Mouse (Mus musculus) right cerebral cortex, postnatal 4 days (tissue): ENCODE measurements around the gene Eogt.

Source experiments
- DNase-seq: peaks from one replicate; pipeline ENCODE4 v3.0.0-alpha.2; 2022

Gene Eogt

DNA sequence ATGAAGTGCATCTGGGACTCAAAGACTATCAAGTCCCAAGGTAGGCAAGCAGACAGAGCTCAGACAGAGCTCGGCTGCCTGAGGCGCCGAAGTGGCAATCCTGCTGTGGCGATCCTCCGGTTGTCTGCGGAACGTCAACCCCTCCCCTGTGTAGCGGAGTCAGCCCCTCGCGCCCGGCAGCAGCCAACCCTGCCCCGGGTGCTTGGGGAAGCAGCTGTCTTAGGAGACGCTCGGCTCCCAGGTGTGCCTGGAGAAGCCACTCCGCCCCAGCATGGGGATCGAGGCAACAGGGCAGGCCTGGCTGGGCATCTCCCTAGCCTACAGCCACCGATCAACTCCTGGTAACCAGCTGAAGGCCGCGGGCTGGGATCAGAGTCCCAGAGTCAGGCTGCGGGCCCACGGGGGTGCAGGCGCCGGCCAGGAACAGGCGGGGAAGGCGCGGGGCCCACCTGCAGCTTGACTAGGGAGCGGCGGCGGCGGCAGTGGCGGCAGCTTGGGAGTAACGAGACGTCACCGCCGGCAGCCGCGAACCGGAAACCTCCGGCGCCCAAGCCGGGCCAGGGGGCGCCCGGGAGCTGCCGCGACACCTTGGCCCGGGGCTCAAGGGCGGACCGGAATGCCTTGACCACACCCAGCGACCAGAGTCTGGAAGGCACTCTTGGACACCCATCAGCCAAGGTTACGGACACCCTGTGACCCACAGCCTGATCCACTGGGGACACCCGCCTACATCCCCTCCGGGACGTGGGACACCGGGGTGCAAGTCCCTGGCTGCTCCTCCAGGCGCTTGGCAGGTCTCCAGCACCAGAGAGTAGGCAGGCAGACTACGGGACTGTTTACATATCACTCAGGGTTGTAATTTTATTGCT, at the start of gene Eogt:
TSS of gene Eogt (minus strand) at position 800 of the 869 bp plus-strand sequence.
- DNase-seq = peak; percentile 71

DNA sequence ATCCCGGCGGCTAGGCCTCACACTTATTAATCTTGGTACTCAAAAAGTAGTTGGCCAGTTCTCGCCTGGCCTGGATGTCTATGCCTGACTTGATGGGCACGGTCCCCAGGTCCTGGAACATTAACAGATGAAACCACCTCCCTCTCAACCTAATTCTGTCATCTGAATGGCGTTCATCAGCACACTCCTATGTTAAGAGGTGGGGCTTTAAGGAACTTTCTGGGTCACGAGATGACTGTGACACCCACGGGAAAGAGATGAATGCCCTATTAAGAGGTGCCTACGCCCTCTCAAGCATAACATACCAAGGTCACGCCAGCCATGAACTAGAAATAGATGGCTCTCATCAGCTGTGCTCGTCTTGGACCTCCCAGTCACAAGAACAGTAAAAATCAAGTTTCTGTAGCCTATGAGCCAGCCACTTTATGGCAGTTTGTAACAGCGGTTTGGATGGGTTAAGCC, 30.4 kb upstream of the Eogt start:
- no peak for DNase-seq

DNA sequence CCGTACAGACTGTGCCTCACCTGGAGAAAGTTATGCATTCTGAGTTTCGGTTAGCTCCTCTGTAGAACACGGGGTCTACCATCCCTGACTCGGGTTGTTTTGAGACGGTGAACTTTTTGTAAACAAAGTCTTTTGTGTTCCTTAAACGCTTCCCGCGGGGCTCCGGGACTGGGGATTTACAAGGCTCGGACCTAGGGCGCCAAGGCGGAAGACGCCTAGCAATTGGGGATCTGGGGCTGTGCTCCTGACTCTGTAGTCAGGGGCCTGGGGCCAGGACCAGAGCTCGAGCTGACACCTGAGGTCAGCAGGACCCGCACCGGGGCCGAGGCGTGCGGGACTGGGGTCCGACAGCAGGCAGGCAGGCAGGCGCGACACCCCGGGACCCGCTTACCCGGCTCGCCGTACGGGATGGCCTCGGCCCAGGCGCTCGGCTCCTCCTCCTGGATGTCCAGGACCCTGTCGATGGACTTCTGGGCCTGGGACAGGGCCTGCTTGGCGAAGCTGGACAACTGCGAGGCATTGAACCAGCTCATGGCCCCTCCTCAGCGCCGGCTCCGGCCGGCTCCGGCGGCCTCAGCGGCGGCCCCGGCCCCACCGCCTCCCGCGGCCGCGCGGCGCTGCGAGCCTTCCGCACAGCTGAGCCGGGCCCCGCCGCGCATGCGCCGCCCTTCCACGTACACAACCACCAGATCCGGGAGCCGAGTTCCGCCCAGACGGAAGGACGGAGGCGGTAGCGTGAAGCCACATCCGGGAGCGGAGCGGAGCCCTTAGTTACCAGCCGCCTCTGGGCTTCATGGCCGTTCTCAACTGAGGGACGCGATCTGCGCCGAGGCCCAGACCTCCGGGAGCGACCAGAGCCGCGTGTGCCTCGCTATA, 29.7 kb upstream of the Eogt start, which contains the start of gene Tmf1:
TSS of gene Tmf1 (minus strand) at position 632 of the 876 bp plus-strand sequence.
- DNase-seq = peak; percentile 96

DNA sequence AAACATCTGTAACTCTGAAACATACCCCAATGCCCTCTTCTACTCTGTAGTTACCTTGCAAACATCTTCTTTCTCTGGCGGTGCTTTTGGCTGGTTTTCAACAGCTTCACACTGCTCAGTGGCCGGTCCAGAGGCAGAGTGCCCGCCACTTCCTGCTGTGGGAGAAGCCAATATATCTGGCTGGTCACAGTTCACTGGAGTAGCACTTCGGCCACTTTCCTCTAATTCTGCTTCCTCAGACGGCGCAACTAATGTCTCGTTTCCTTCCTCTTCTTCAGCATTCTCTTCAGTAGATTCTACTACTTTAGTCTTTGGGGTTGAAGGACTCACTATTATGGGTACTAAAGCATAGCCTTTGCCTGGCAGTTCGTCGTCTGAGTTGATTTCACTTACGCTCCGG, 26.7 kb upstream of the Eogt start:
- no peak for DNase-seq

DNA sequence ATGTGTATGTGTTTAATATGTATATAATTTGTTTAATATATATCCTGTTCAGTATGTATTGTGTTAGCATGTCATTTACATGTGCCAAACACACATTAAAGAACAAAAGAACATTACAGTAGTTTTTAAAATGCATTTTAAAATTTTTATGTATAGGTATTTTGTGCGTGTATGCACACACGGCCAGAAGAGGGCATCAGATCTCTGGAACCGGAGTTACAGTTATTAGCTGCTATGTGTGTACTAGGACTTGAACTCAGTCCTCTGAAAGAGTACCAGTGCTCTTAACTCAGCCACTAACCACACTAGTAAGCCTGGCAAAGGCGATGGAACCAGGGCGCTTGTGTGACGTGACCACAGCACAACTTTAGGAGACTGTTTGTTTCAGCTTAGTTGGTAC, 1.2 kb upstream of the Eogt start:
- DNase-seq = no peak

DNA sequence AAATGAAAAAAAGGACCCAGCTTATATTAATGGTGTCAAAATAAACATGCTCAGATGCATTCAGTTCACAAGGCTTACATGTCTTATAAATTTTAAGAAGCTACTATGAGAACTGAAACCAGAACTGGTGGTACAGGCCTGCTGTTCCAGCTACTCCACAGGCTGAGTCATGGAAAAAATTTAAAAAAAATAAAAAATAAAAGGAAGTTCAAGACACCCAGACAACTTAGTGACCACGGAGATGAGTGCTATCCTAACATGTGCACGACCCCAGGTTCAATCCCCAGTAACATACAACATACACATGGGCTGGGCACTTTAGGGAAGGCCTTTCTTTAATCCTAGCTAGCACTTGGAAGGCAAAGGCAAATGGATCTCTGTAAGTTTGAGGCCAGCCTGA, 739 bp upstream of the Eogt start:
- DNase-seq = no peak

DNA sequence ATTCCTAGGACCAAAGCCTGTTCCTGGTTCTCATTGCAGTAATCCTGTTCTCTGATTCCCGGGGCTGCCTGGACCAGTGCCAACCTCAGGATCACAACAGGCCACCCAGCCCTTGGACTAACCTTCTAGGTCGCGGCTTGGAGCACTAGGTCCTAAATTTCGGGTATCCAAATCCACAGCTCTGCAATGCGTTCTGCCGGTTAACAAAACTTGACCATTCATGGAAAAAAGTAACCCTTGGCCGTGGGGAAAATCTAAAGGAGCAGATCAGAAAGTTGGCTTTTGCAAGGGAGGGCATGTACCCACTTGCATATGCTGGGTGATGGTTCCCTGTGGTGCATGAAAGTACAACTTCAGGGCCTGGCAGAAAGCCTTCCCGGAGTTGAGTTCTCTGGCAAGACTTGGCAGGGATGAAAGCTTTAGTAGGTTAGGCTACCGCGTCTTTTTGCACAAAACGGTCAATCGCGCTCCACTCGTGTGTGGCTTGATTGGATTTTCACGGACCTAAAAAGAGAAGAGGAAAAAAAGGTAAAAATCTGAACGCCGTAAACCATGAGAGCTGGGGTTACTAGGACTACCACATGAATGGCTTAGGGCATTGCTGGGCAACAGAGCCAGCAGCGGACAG, 1.1 kb downstream of the Eogt start:
- peak; percentile 66 for DNase-seq

DNA sequence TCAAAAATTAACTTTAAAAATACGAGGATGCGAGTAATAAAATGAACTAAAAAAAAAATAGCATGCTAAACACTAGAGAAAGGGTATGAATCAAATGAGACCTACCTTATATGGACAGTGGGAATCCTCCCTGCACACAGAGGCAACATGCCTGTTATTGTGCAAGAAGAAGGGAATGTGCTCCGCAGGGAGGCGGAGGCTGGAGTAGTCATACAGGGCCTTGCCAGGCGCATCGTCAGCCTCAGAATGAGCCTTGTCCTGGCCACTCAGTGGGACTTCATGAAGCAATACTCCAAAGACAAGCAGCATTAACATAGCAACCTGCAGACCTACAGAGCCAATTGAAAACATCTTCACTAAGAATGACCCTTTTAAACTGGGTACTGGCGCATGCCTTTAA, 3.8 kb downstream of the Eogt start:
- no peak for DNase-seq

DNA sequence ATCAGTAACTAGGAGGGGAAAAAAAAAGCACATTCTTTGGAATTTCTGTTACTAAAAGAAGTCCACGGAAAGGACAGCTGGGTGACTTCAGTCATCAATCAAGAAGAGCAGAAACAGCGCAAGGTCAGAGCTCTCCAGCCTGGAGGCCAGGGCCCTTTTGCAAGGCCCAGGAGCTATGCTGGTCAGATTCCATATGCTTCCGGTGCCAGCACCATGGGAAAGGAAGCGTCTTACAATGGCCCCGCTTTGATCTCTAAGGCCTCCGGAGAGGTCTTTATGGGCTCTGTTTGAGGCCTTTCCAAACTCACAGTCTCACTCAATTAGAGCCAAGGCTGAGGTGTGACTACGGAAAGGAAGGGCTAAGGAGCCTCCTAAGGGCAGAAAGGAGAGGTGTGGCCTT, 4.6 kb downstream of the Eogt start:
- no peak for DNase-seq

DNA sequence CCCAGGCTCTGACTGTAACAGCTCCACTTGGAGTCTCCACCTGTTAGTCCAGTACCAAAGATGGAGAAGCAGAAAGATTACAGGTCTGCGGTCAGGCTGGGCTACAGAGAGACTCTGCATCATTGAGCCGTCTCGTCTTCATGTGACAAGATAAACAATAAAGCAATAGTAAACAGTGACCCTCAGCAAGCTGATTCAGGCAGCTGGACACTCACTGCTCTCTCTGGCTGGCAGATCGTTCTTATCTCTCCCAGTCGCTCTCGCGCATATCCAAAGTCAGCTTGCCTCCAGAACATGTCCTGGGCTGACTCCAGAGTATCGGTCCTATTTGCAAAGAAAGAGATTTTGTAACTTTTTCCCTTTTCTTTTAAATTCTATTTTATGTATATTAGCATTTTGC, 6.4 kb downstream of the Eogt start:
- DNase-seq = no peak

DNA sequence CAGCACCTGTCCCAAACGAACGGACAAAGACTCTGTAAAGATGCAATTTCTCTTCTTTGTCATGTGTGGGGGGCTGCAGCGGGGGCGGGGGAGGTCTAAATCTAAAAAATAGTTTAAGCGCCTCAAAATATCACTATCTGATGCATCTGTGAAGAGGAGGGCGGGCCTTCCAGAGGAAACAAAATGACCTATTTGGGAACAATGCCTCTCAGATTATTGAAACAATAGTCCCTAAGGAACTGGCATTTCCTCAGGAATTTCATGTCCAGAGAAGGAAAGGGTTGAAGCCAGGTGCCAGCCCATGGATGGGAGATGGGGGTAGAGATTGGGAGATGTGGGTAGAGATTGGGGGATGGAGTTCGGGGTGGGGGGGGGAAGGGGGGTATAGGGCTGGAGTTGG, 7.2 kb downstream of the Eogt start:
- DNase-seq = no peak

DNA sequence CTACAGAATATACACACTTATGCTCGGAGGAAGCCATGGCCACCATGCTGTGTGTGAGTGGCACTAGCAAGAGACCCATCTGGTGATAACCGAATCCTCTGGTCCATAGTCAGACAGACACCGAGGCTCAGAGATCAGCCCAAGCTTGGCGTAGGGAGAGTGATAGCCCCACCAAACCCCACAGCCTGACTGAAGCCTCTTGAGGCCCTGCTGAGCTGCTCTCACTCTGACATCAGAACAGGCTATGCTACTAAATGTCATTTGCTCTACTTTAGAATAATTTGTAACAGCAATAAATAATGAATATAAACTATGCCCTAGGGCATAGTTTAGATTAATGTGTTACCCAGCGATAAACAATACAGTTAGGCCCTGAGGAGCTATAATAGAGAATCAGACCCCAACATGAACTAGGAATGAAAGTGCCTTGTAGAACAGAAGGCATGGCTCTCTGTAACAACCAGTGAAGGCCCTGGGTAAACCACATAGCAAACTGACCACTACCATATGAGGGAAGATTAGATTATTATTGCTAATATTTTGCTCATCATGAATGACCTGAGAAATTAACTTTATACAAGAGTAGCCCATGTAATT, 16.2 kb downstream of the Eogt start:
- no peak for DNase-seq

DNA sequence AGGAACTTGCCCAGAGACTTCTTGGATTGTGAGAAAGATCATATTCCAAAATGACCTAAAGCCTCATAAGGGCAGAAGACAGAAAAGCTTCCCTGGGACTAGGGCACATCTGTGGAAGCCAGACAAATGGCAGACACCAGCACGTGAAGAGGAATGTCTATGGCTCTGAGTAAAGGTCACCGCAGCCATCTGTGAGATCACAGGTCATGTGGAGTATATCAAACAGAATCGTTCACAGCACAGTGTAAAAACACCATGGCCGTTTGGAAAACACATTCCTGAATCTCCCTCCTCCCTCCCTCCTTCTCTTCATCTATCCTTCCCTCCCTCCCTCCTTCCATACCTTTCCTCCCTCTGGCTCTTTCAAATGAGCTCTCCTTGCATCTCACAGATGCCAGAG, 17.2 kb downstream of the Eogt start:
- DNase-seq = no peak

DNA sequence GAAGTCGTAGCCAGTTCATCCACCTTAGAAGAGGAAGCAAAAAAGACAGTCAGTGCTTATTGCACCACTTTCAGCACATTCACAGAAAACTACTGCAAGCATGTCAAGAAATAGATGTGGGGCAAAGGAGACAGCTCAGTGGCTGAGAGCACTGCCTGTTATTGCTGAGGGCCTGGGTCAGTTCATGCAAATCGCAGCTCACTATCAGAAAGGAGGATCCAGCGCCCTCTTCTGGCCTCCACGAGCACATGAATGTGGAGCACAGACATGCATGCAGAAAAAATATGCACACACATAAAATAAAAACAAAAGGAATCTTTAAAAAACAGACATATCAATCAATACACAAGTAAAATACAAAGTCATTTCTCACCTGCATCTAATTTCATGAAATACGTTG, 18.0 kb downstream of the Eogt start:
- no peak for DNase-seq

DNA sequence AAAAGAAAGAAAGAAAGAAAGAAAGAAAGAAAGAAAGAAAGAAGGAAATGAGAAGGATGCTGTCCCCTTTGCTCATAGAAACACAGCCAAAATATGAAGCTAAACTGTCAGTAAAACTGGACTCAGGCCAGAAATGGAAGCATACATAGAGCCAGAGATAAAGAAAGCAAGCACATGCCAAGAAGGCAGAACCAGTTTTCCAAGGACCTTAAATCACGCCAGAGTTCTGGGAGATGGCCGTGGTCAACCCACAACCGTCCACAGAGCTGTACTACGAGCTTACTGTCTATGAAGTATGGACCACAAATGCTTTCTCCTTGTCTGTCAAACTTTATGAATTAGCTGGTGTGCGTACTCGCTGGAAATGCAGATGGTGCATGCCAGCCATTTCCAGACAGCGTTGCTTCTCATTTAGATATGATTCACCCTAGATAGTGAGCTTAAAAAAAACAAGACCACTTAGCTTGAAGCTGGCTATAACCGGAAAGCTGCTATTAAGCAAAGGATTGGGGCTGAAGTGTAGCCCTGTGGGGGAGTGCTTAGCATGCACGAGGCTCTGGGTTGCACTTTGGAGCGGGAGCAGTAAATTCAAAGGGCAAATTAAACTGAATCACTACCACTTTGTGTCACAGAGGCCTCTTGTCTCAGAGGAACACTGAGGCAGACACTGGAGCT, 24.5 kb downstream of the Eogt start:
- DNase-seq = no peak

DNA sequence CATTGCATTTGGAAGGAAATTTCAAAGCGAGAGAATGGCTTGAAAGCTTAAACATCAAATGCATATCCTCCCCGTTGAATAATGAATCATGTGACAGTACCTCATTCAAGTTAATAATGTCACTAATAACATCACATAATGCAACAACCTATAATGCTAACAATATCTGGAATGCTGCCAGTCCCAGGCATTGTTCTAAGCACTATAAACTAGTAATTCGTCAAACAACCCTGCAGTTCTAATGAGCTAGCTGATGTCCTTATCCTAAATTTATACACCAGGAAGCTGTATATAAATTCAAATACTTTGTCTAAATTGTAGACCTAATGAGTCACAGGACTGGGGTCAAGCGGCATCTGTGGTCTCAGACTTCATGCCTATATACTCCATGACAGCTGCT, 28.1 kb downstream of the Eogt start:
- no peak for DNase-seq

DNA sequence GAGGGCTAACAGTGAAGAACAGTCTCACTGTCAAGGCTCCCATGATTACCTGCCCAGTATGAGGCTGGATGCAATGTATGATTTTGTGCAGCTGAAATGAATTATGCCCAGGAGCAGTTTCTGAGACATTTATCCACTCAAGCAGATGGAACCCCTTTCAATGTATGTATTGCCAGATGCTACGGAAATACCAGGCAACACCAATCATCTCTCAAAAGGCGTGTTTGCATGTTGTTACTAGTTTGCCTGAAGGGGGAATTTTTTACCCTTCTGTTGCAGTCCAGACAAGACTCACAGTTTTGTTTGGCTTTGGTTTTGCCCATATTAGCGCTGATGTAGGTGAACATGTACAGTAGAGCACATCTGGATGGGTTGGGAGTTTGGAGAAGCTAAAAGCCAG, 30.7 kb downstream of the Eogt start:
- DNase-seq = no peak

DNA sequence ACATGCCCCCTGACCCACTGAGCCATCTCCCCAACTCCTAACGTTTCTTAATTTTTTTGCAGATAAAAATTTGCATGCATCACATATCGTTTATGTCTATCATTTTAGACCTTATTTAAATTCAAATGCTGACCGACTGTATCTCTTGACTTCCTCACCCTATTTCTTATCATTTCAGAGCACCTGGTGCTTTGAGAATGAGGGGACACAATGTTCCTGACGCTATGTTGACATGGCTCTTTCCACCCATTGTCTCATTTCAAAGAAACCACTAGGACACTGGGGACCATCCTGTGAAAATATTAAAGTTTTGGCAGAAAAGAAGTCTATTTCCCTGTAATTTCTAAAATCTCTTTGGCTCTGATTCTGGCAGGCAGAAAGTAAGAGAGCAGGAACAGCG, 32.1 kb downstream of the Eogt start:
- no peak for DNase-seq

DNA sequence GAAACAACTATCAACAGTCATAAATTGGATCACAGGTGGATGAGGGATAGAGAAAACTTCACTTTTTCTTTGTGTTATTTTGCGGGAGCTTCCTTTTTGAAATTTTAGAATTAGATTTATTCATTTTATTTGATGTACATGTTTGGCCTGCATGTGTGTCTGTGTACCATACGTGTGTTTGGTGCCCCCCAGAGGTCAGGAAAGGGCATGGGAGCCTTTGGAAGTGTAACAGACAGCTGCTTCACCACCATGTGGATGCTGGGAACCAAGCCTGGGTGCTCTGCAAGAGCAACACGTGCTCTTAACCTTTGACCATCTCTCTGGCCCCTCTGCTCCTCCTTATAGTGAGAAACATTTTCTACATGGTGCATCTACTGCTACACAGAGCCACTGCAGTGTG, 34.2 kb downstream of the Eogt start:
- no peak for DNase-seq

DNA sequence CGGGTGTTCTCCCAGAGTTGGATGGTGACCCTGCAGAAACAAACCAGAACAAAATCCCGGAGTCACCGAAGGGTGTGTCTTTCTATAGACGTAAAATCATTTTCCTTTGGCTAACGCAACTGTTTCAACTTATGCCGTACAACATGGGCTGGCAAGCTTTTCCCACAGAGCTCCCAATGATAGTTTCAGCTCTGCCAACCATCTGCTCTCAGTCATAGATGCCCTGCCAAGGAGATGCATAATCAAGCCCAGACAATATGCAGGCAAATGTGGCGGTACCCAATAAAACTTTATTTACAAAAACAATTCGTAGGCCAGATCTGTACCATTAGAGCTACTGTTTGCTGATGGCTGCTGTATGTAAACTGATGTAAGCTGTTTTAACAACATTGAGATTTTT, 36.8 kb downstream of the Eogt start:
- DNase-seq = peak; percentile 29

DNA sequence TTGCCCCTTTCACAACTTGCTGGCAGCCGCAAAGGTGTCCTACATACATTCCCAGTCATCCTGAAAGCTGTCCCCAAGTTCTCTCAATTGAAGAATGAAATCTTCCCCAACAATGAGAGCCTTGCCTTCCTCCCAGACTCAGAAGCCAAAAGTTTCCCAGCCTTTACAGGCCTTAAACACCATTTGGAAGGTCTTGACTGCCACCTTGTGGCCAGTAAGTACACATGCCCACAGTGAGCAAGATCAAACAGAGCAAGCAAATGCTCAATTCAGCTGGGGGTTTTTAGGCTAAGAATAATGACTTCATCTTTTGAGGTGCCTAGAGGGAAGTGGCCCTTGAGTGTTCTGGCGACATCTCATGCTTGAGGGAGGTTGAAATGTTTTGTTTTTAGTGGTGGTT, 42.2 kb downstream of the Eogt start:
- peak; percentile 44 for DNase-seq

DNA sequence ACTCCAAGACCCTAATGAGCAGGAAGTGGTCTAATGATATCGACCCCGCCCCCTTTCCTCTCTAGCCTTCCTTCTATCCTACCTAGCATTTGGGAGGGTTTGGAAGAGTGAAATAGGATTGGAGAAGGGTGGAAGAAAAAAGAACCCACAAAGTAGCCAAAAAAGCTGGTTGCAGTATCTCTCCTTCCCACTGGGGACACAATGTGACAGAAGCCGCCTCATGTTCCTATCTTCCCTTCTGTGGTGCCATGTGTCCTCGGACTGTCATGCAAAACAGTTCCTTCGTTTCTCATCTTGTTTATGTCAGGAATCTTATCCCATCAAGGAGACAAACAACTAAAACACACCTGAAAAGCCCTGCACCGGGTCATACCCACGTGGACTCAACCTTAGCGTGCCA, 42.9 kb downstream of the Eogt start:
- no peak for DNase-seq
